Mouse (Mus musculus): ENCODE results near the gene Card6.
A peak's percentile ranks its signal among the peaks of the same experiment; 100 is the strongest.
"Not testable (repeated sequence)": the region's sequence is repeated elsewhere in the genome, so short reads cannot be mapped to it uniquely, and the experiment has no call there.

Gene Card6

GRCm38 (mm10) chr15:5130887-5131668 is 22.7 kb upstream of the Card6 start:
- not testable (repeated sequence) for DNase-seq (ENCODE audit: low read depth)

- DNase-seq (ENCODE audit: low read depth) = no peak
Observed at GRCm38 (mm10) chr15:5129111-5129805, 20.9 kb upstream of the Card6 start.

GRCm38 (mm10) chr15:5128176-5128940 is 20.0 kb upstream of the Card6 start:
- no peak for DNase-seq (ENCODE audit: low read depth)

GRCm38 (mm10) chr15:5127487-5127886 is 19.1 kb upstream of the Card6 start:
- no peak for DNase-seq (ENCODE audit: low read depth)

GRCm38 (mm10) chr15:5126456-5126855 is 18.1 kb upstream of the Card6 start:
- DNase-seq (ENCODE audit: low read depth) = no peak

- DNase-seq (ENCODE audit: low read depth) = no peak
Observed at GRCm38 (mm10) chr15:5121535-5122313, 13.4 kb upstream of the Card6 start.

GRCm38 (mm10) chr15:5119707-5120106 is 11.4 kb upstream of the Card6 start:
- no peak for DNase-seq (ENCODE audit: low read depth)

GRCm38 (mm10) chr15:5119192-5119591 is 10.9 kb upstream of the Card6 start:
- no peak for DNase-seq (ENCODE audit: low read depth)

- no peak for DNase-seq (ENCODE audit: low read depth)
Observed at GRCm38 (mm10) chr15:5118626-5119025, 10.3 kb upstream of the Card6 start.

GRCm38 (mm10) chr15:5117031-5117601 is 8.8 kb upstream of the Card6 start:
- DNase-seq (ENCODE audit: low read depth) = no peak

GRCm38 (mm10) chr15:5116270-5117030 is 8.1 kb upstream of the Card6 start, which contains the start of gene Rpl37:
TSS of gene Rpl37 (plus strand) at chr15:5116645.
- peak; percentile 92 for DNase-seq (ENCODE audit: low read depth)

GRCm38 (mm10) chr15:5115173-5115572 is 6.8 kb upstream of the Card6 start:
- DNase-seq (ENCODE audit: low read depth) = no peak

- no peak for DNase-seq (ENCODE audit: low read depth)
Observed at GRCm38 (mm10) chr15:5112651-5113050, 4.3 kb upstream of the Card6 start.

GRCm38 (mm10) chr15:5108655-5109040 is 309 bp upstream of the Card6 start:
- DNase-seq (ENCODE audit: low read depth) = no peak

- DNase-seq (ENCODE audit: low read depth) = no peak
Observed at GRCm38 (mm10) chr15:5106293-5106692, 2.0 kb downstream of the Card6 start.

- DNase-seq (ENCODE audit: low read depth) = no peak
Observed at GRCm38 (mm10) chr15:5105891-5106290, 2.4 kb downstream of the Card6 start.

- no peak for DNase-seq (ENCODE audit: low read depth)
Observed at GRCm38 (mm10) chr15:5102312-5102711, 6.0 kb downstream of the Card6 start.

GRCm38 (mm10) chr15:5097376-5097775 is 11.0 kb downstream of the Card6 start:
- DNase-seq (ENCODE audit: low read depth) = no peak

GRCm38 (mm10) chr15:5095534-5096301 is 12.6 kb downstream of the Card6 start:
- no peak for DNase-seq (ENCODE audit: low read depth)

GRCm38 (mm10) chr15:5090131-5090530 is 18.2 kb downstream of the Card6 start:
- no peak for DNase-seq (ENCODE audit: low read depth)

Data from c-Kit-positive CD71-positive TER-119-negative erythroid progenitor cells, embryonic 14.5 days (primary cell).